In genomic region chr11:67081125-67081649, GRCm38 (mm10) we compare ENCODE assay signal across 8 mouse cellular contexts. TPM values are rescaled to one million over a fixed set of nuclear protein-coding genes. Genes with fewer than 3 reads are reported as not detected.
DNase-seq lines count a peak whose midpoint lies in the region; ATAC-seq and TF ChIP-seq lines count a peak whose summit lies in the region.

No protein-coding gene starts in this region.

- H3K27ac ChIP-seq in testis, adult 2 months (ENCODE audit: control insufficient read depth, insufficient read depth, low read depth, low read length) = no peak overlapping the region
- 0 out of 2 replicates have a peak overlapping the region, but pooled peaks have one; percentile 25 for H3K27ac ChIP-seq in forebrain, embryonic 12.5 days
- no peak overlapping the region for H3K27ac ChIP-seq in limb, embryonic 11.5 days (replicated peaks; ENCODE audit: low read depth, low read length)
- H3K27ac ChIP-seq in midbrain, embryonic 14.5 days (replicated peaks; ENCODE audit: low read depth, low read length) = no peak overlapping the region

- no peak for TF ChIP-seq CTCF in testis, adult 2 months (IDR thresholded peaks at IDR 0.05; ENCODE audit: control insufficient read depth, insufficient read depth, insufficient replicate concordance, low read depth, low read length)

- DNase-seq in testis, postnatal 10 days (ENCODE audit: low spot score) = no peak
- DNase-seq in limb, embryonic 11.5 days (ENCODE audit: low spot score) = peak; percentile 75
- DNase-seq in midbrain, embryonic 14.5 days = peak; percentile 46
- no peak for DNase-seq in thymus, postnatal 10 days (ENCODE audit: low spot score in 2 of 2)
- DNase-seq in spleen, adult 12 weeks (ENCODE audit: low spot score) = no peak
- no peak for DNase-seq in heart, adult 11 months

- 6% methylated on average over 10 of the region's 11 CpGs for WGBS in forebrain, embryonic 12.5 days
- 5% methylated on average over 11 of the region's 11 CpGs for WGBS in limb, embryonic 11.5 days
- WGBS in midbrain, embryonic 14.5 days = 6% methylated on average over 11 of the region's 11 CpGs

- peaks cover 6% of the 10 kb centered on the region for H3K4me1 ChIP-seq in testis, adult 2 months (ENCODE audit: control insufficient read depth, insufficient read depth, low read length)
- peaks cover 22% of the 10 kb centered on the region for H3K4me1 ChIP-seq in forebrain, embryonic 12.5 days
- H3K4me1 ChIP-seq in limb, embryonic 11.5 days (ENCODE audit: control insufficient read depth, insufficient read depth, low read length) = no peaks in the 10 kb centered on the region
- H3K4me1 ChIP-seq in midbrain, embryonic 14.5 days (ENCODE audit: control insufficient read depth, insufficient read depth, low read length) = 0 out of 2 replicates have a peak, but pooled peaks cover 3% of the 10 kb centered on the region

- H3K4me2 ChIP-seq in forebrain, embryonic 12.5 days = peak overlapping the region; percentile 24
- H3K4me2 ChIP-seq in limb, embryonic 11.5 days (ENCODE audit: low read depth, severe bottlenecking) = no peak overlapping the region
- H3K4me2 ChIP-seq in midbrain, embryonic 14.5 days (ENCODE audit: low read length) = no peak overlapping the region

- no peaks in the 10 kb centered on the region; the same call in 1 of the 2 replicates for H3K27me3 ChIP-seq in testis, adult 2 months (ENCODE audit: control insufficient read depth, insufficient read depth, low read length)
- H3K27me3 ChIP-seq in forebrain, embryonic 12.5 days = peaks cover 39% of the 10 kb centered on the region
- peaks cover 13% of the 10 kb centered on the region for H3K27me3 ChIP-seq in limb, embryonic 11.5 days (ENCODE audit: control insufficient read depth, insufficient read depth, low read length)
- peaks cover 10% of the 10 kb centered on the region; the same call in 1 of the 2 replicates for H3K27me3 ChIP-seq in midbrain, embryonic 14.5 days (ENCODE audit: control insufficient read depth, insufficient read depth, low read length)

- TF ChIP-seq POLR2A in testis, adult 2 months (IDR thresholded peaks at IDR 0.05; ENCODE audit: control insufficient read depth, low read depth, low read length) = no peak

- peak overlapping the region; percentile 45 for H3K4me3 ChIP-seq in testis, adult 2 months (ENCODE audit: control insufficient read depth, low read depth, low read length)
- no peak overlapping the region for H3K4me3 ChIP-seq in forebrain, embryonic 12.5 days (replicated peaks)
- H3K4me3 ChIP-seq in limb, embryonic 11.5 days (ENCODE audit: low read depth, low read length) = no peak overlapping the region
- H3K4me3 ChIP-seq in midbrain, embryonic 14.5 days (replicated peaks; ENCODE audit: low read depth, low read length) = no peak overlapping the region

- H3K9me3 ChIP-seq in forebrain, embryonic 12.5 days = no peaks in the 10 kb centered on the region
- H3K9me3 ChIP-seq in limb, embryonic 11.5 days (ENCODE audit: control insufficient read depth, low read length) = no peaks in the 10 kb centered on the region
- H3K9me3 ChIP-seq in midbrain, embryonic 14.5 days (ENCODE audit: control insufficient read depth, low read length) = no peaks in the 10 kb centered on the region

- peak; percentile 69 for ATAC-seq in forebrain, embryonic 12.5 days (ENCODE audit: low FRiP score)
- peak; percentile 80 for ATAC-seq in limb, embryonic 11.5 days (ENCODE audit: insufficient number of reproducible peaks, low FRiP score, low TSS enrichment, low read depth)
- peak; percentile 46; the same call in 1 of the 2 replicates for ATAC-seq in midbrain, embryonic 14.5 days (ENCODE audit: low FRiP score, low TSS enrichment)

- H3K36me3 ChIP-seq in testis, adult 2 months (ENCODE audit: control insufficient read depth, insufficient read depth, low read length) = no peaks in the 10 kb centered on the region
- H3K36me3 ChIP-seq in forebrain, embryonic 12.5 days (replicated peaks) = no peaks in the 10 kb centered on the region
- H3K36me3 ChIP-seq in limb, embryonic 11.5 days (ENCODE audit: control insufficient read depth, insufficient read depth, low read length) = no peaks in the 10 kb centered on the region
- no peaks in the 10 kb centered on the region for H3K36me3 ChIP-seq in midbrain, embryonic 14.5 days (ENCODE audit: control insufficient read depth, insufficient read depth, low read length)

- H3K9ac ChIP-seq in forebrain, embryonic 12.5 days = no peak overlapping the region
- H3K9ac ChIP-seq in limb, embryonic 11.5 days (ENCODE audit: low read length) = no peak overlapping the region
- no peak overlapping the region for H3K9ac ChIP-seq in midbrain, embryonic 14.5 days (replicated peaks; ENCODE audit: low read length)

RNA-seq across cellular contexts. Expression of gene Myh3, which starts 3.1 kb away (rescaled TPM):
- polyA plus RNA-seq in testis, adult 2 months (2012; rRNA removed) = 0.09 and 0.12 TPM in 2 replicates
- polyA plus RNA-seq in forebrain, embryonic 12.5 days (2016; fragmentation: Nextera tagmentation; extraction: Ambion mirVana) = 0.33 and 0.87 TPM in 2 replicates
- polyA plus RNA-seq in limb, embryonic 11.5 days (2014; fragmentation: Nextera tagmentation; extraction: Ambion mirVana) = 4.4 and 4.7 TPM in 2 replicates
- polyA plus RNA-seq in midbrain, embryonic 14.5 days (2014; fragmentation: Nextera tagmentation; extraction: Ambion mirVana) = 0.12 and 0.18 TPM in 2 replicates

RNA-seq across cellular contexts. Expression of gene Sco1, which starts 28.7 kb away (rescaled TPM):
- polyA plus RNA-seq in testis, adult 2 months (2012; rRNA removed) = 1.1 and 1.8 TPM in 2 replicates
- polyA plus RNA-seq in forebrain, embryonic 12.5 days (2016; fragmentation: Nextera tagmentation; extraction: Ambion mirVana) = 15.8 and 16.4 TPM in 2 replicates
- polyA plus RNA-seq in limb, embryonic 11.5 days (2014; fragmentation: Nextera tagmentation; extraction: Ambion mirVana) = 21.7 and 23.2 TPM in 2 replicates
- 11.3 and 13.1 TPM in 2 replicates for polyA plus RNA-seq in midbrain, embryonic 14.5 days (2014; fragmentation: Nextera tagmentation; extraction: Ambion mirVana)

RNA-seq across cellular contexts. Expression of gene Adprm, which starts 28.8 kb away (rescaled TPM):
- 5.5 and 7.6 TPM in 2 replicates for polyA plus RNA-seq in testis, adult 2 months (2012; rRNA removed)
- 27.0 and 31.9 TPM in 2 replicates for polyA plus RNA-seq in forebrain, embryonic 12.5 days (2016; fragmentation: Nextera tagmentation; extraction: Ambion mirVana)
- 33.2 and 35.3 TPM in 2 replicates for polyA plus RNA-seq in limb, embryonic 11.5 days (2014; fragmentation: Nextera tagmentation; extraction: Ambion mirVana)
- polyA plus RNA-seq in midbrain, embryonic 14.5 days (2014; fragmentation: Nextera tagmentation; extraction: Ambion mirVana) = 29.3 and 36.6 TPM in 2 replicates

RNA-seq across cellular contexts. Expression of gene Tmem220, which starts 56.2 kb away (rescaled TPM):
- 0.19 and 0.22 TPM in 2 replicates for polyA plus RNA-seq in testis, adult 2 months (2012; rRNA removed)
- 0.46 and 0.81 TPM in 2 replicates for polyA plus RNA-seq in forebrain, embryonic 12.5 days (2016; fragmentation: Nextera tagmentation; extraction: Ambion mirVana)
- polyA plus RNA-seq in limb, embryonic 11.5 days (2014; fragmentation: Nextera tagmentation; extraction: Ambion mirVana) = 0.92 and 1.3 TPM in 2 replicates
- polyA plus RNA-seq in midbrain, embryonic 14.5 days (2014; fragmentation: Nextera tagmentation; extraction: Ambion mirVana) = 0.30 and 0.50 TPM in 2 replicates

Comparison
In these comparisons a context has a peak if more than half of its experiments do, and no peak if none do; other contexts are left out.
1. DNase-seq: peak in limb, embryonic 11.5 days (single experiment) and midbrain, embryonic 14.5 days (single experiment); none in testis, postnatal 10 days (single experiment), thymus, postnatal 10 days (0 of 2), spleen, adult 12 weeks (single experiment) and heart, adult 11 months (single experiment).
2. Peak in every context shown above with its lines, with median percentiles within 50 percentile points of each other: ATAC-seq.